Mouse (Mus musculus) monocyte, adult 5-6 weeks (primary cell): ENCODE data around the gene Ilf2. TPM values are rescaled to one million over a fixed set of nuclear protein-coding genes. Genes with fewer than 3 reads are reported as not detected.

Experiments used
- ATAC-seq: fragments of 153-309, 156-312 bp; replicated peaks from 2 replicates; pipeline ENCODE4 v1.8.0; 2017; ENCODE audit warnings: mild to moderate bottlenecking; ENCODE audit not compliant: low TSS enrichment, insufficient number of reproducible peaks, severe bottlenecking, poor library complexity, low FRiP score
- total RNA-seq: library from RNA; stranded (forward); fragments of 200-1000, 200-491, 200-594 nt; gene quantifications from 3 replicates; pipeline ENCODE4 v1.2.3, GENCODE M21; 2017

Ilf2 gene
- total RNA-seq, 1 experiment from 2014 or later: 72.4 TPM

DNA sequence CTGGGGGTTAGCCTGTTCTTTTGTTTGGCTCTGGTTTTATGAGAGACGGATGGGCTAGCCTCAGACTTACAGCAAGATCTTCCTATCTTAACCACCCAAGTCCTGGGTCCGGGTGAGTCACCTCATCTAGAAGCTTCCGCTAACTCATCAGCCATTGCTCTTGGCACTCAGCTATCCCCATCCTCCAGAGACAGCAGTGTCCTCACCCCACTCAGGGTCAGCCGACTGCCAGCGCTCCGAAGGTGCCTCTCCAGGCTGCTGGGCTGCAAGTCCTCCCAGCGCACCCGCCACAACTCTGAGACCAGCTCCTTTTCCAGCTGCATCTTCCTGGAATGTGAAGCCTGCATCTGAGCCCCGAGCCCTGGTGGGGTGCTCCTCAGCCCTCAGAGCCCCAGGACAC, 16.2 kb upstream of the Ilf2 start:
- no peak for ATAC-seq

GRCm38 (mm10) chr3:90460315-90460714, 15.6 kb upstream of the Ilf2 start:
- no peak for ATAC-seq

GRCm38 (mm10) chr3:90461935-90462334, 14.0 kb upstream of the Ilf2 start:
- ATAC-seq: no peak

DNA sequence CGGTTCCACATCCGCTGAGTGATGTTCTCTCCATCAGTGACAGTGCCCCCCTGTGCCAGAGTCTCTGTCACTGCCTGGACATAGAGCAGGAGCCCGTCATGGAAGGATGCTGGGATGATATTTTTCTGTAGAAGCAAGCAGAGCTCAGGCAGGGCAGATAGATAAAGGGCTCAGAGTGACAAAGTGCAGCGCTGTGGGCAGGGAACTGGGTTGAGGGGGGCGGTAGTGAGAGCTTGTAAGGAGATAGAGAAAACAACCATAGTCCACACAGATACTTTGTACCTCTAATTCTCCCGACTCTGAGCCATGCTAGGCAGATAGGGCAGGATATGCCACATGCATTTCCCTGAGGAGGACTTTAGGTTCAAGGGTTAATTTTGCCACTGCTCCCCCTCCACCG, 13.3 kb upstream of the Ilf2 start:
- no peak for ATAC-seq

GRCm38 (mm10) chr3:90464552-90465080, 11.3 kb upstream of the Ilf2 start:
- no peak for ATAC-seq

DNA sequence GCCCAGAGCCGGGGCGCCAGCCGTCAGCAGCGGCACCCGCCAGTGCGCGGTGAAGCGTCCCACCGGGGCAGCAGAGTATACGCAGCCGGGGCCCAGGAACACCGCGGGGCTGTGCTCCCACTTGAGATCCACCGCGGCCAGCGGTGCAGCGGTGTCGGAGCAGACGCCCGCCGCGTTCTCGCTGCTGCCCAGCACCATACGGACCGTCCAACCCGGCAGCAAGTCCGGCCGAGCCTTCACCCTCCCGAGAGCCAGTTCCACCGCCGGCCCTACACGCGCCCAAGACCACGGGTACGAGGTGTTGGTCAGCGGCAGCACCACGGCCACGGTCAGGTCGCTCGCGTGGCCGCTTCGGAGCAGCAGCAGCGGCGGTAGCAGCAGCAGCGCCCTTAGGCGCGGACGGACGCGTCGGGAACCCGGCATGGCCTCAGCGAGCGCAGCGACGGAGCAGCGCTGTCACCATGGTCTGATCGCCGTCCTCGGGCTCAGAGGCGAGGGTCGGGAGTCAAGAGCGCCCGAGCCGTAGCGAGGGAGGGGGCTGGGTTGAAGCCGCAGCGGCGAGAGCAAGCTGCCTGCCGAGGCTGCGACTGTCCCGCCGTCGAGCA, 10.7 kb upstream of the Ilf2 start:
- ATAC-seq: no peak

DNA sequence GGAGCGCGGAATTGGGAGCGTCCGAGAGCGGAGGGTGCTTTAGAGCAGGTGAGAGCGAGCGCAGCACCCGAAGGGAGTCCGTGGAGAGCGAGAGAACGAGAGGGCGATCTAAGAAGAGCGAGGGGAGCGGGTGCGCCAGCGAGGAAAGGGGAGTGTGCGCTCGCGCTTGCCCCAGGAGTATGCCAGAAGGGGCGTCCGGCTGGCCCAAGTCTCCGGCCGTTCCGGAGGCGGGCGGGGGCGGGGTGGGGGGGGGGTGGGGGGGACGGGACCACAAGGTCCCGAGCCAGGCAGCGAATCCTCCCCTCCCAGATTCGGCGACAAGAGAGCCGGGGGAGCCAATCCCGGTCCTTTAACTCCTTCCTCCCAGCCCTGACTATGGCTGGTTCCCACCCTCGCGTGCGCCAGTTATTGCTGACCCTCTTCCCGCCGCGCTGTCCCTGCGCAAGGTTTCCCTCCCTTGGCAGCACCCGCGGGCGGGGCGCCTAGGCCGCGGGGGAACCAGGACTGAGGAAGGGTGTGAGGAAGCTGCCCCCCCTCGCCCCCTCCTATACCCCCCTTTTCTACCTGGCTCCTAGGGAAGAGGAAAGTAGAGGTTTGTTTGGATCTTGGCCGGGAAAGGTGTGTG, 10.1 kb upstream of the Ilf2 start, which contains the start of gene Npr1:
TSS of gene Npr1 (minus strand) at position 181 of the 625 bp plus-strand sequence.
- ATAC-seq: peak; percentile 19; the same call in 1 of the 2 replicates

- 0 out of 2 replicates have a peak, but pooled peaks have one; percentile 23 for ATAC-seq
These were observed 9.6 kb upstream of the Ilf2 start for GRCm38 (mm10) chr3:90466311-90466766.

DNA sequence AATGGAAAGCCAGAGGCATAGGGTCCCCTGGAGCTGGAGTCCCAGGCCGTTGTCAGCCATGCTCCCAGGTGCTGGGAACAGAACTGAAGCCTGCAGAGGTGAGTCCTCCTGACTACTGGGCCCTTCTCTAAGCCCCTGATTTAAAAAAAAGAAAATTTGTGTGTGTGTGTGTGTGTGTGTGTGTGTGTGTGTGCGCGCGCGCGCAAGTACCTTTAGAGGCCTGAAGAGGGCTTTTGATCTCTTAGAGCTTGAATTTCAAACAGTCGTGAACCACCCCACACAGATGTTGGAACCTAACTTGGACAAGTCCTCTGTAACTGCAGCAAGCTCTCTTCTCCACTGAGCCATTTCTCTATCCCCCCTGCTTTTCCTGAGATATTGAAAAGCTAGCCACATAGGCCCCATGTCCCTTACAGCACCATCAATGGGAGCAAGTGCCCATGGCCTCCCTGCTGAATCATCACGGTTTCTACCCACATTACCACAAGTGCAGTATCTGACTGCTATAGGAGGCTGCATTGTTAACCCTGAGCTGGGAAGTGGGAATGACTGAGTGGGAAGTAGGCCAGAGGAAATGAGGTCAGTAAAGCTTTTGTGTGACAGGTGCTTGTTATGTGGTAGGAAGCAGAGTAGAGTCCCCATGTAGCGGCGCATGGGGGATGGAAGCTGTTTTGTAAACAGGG, 8.2 kb upstream of the Ilf2 start:
- no peak for ATAC-seq

- ATAC-seq: no peak
These were observed 3.7 kb upstream of the Ilf2 start for GRCm38 (mm10) chr3:90472213-90472612.

DNA sequence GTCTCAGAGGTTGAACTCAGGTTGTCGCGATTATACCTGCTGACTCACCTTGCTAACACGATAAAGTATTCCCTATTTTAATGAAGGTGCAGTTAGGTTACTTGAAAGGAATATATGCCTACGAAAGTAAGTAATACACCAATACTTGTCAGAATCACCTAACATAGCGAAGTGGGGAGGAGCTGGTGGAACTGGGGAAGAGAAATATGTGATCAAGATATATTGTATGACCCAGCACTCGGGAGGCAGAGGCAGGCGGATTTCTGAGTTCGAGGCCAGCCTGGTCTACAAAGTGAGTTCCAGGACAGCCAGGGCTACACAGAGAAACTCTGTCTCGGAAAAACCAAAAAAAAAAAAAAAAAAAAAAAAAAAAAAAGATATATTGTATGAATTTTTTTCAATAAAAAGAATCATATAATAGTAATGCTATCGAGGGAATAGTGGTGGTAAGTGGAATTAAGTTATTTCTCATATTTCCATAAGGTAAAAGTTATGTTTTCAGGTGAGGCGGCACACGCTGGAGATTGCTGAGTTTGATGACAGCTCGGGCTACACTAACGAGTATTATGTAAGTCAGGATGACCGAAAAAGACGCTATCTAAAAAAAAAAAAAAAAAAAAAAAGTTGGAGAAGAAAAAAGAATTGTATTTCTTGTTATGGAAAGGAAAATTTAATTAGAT, 635 bp upstream of the Ilf2 start:
- ATAC-seq: no peak

DNA sequence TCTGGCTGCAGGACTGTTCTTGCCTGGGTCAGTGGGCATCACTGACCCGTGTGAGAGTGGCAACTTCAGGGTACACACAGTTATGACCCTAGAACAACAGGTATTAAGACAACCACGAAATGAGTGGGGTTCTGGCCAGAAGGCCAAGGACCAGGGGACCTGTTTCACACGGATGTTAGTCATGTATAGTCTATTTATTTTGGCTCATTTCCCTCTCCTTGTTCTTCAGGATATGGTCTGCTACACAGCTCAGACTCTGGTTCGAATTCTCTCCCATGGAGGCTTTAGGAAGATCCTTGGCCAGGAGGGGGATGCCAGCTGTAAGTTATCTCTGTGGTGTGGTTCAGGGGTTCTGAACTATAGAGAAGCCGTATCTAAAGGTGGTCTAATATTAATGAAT, 11.1 kb downstream of the Ilf2 start:
- no peak for ATAC-seq

DNA sequence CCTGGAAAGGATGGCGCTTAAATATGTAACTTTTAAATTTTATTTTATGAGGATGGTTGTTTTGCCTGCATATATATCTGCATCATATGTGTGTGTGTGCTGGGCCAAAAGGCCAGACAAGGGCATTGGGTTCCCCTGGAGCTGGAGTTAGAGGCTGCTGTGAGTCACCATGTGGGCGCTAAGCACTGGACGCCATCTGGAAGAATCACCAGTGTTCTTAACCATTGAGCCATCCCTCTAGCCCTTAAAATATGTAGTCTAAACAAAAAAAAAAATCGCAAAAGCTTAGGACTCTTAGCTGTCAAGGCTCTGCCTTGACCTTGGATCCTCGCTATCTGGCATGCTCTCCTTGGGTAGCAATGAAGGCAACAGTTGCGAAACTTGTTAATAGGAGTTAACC, 12.7 kb downstream of the Ilf2 start:
- no peak for ATAC-seq

- ATAC-seq: peak; percentile 95
These were observed 14.8 kb downstream of the Ilf2 start, which contains the start of gene Snapin for GRCm38 (mm10) chr3:90490696-90491256. TSS of gene Snapin (minus strand) at chr3:90491033.

DNA sequence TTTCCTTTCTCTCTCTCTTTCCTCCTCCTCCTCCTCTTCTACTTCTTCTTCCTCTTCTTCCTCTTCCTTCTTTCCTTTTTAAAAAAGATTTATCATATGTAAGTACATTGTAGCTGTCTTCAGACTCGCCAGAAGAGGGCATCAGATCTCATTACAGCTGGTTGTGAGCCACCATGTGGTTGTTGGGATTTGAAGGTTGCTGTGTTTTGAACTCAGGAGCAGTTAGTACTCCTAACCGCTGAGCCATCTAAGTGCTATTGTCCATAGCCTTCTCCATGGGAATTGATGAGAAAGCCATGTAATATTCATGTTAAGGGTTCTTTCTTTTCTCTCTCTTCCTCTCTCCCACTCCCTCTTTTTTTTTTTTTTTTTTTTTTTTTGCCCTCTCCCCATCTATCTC, 15.4 kb downstream of the Ilf2 start:
- 0 out of 2 replicates have a peak, but pooled peaks have one; percentile 16 for ATAC-seq

GRCm38 (mm10) chr3:90493831-90494540, 18.1 kb downstream of the Ilf2 start:
- no peak for ATAC-seq

- ATAC-seq: no peak
These were observed 20.1 kb downstream of the Ilf2 start for GRCm38 (mm10) chr3:90495850-90496525.

DNA sequence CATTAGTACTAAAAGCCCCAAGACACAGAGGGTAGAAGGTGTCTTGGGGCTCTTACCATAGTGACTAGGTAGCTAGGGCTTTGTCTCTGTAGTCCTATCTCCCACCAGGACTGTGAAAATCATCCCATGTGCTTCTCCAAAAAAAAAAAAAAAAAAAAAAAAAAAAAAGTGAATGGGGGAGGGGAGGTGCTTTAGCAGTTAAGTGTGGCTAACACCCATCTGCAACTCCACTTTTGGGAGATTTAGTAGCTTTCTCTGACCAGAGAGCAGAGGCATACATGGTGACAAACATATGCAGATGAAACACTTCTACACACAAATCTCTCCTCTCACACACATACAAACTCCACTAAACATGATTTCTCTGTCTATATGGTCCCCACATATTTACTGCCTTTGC, 21.7 kb downstream of the Ilf2 start:
- no peak for ATAC-seq
